Mouse (Mus musculus) left cerebral cortex, adult 8-10 months (tissue): ENCODE results near the gene Fcgr3. TPM values are rescaled to one million over a fixed set of nuclear protein-coding genes. Genes with fewer than 3 reads are reported as not detected.
A peak's percentile ranks its signal among the peaks of the same experiment; 100 is the strongest.
"Not testable (repeated sequence)": the region's sequence is repeated elsewhere in the genome, so short reads cannot be mapped to it uniquely, and the experiment has no call there.

Experiments
- DNase-seq, 2 experiments: peaks; one replicate each; pipeline ENCODE4 v3.0.0; 2022; ENCODE audit warnings: low spot score in 2 of 2
- total RNA-seq, 4 experiments: library from RNA; stranded (reverse); gene quantifications; 2 replicates each; pipeline ENCODE4 v1.2.4; 2022

Gene Fcgr3
- total RNA-seq, 4 experiments from 2014 or later, result 10.6 to 36.7 (median 22.6) TPM

DNA sequence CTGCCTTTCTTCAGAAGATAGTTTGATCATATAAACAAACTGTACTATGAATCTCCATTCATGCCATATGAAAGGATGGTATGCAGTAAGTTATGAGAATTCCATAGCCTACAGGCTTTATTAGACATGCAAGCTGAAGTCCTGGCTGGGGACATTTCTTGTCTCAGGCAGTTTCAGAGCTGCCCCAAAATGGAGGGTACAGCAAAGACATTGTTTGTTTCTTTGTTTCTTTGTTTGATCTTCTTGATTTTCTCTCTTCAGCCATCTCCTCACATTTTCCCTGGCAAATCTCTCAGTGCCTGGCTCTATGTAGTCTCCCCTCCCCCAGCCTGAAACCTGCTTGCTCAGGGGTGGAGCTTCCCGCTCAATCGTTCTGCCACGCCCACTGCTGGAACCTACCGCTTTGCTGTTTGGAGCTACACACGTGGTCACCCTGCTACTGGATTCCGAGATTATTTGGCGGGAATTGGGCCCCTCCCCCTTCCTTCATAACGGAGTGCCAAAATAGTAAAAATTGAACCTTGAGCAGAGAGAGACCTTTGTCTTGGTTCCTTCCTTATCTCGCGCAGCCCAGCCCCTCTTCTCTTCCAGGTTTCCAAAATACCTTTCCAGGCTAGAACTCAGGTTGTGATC lies 23.6 kb upstream of the Fcgr3 start:
- DNase-seq, result not testable (repeated sequence)

DNA sequence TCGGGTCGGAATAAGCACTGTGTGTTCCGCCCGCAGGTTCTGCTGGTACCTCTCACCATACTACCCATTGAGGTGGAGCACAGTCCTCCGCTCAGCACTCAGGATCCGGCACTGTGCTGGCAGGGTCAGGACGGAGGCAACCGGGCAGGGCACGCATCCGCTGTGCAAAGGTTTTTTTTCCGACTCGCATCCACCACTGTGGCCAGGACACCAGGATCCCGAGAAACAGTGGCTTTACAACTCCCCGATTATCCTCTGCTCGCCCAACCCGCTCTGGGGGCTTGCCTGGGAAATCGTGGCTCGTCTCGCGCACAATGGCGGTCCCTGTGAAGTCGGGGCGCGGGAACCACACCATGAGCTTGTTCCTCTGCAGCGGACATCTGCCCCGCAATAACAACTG lies 21.0 kb upstream of the Fcgr3 start:
- no peak for DNase-seq

DNA sequence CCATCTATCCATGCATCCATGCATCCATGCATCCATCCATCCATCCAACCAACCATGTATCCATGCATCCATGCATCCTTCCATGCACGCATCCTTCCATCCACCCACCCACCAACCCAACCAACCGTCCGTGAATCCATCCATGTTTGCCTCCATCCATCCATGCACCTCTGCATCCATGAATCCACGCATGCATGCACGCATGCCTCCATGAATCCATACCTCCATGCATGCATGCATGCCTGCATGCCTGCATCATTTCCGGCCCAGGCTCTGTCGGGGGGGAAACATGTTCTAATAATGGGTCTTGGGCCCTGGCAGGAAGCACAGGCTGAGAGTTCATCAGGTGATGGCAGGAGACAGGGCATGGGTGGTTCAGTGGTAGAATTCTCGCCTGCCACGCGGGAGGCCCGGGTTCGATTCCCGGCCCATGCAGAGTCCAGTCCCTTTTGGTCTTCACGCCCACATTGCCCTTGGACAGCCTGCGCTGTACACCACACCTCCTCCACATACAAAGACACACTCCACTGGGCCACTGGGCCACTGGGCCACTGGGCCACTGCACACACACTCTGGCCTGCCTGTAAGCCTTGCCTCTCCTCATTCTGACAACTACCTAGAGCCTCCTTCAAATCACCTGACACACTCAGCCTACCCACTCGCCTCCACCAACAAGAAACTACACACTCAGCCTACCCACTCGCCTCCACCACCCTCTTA lies 16.9 kb upstream of the Fcgr3 start:
- not testable (repeated sequence) for DNase-seq

DNA sequence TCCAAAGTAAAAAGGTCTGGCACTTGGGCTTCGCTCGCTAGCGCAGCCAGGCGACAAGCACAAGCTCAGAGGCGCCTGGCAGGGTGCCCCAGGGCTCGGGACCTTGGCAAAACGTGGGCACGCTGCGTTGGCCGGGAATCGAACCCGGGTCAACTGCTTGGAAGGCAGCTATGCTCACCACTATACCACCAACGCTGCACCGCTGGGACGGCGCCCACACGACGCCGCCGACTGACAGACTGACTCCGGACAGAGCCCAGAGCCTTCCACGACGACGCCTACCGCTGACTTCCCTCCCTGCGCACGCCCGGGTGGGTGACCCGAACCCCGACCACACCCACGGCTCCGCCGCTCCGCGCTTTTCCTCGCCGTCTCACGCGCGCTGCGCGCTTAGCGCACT lies 15.1 kb upstream of the Fcgr3 start:
- not testable (repeated sequence) for DNase-seq

DNA sequence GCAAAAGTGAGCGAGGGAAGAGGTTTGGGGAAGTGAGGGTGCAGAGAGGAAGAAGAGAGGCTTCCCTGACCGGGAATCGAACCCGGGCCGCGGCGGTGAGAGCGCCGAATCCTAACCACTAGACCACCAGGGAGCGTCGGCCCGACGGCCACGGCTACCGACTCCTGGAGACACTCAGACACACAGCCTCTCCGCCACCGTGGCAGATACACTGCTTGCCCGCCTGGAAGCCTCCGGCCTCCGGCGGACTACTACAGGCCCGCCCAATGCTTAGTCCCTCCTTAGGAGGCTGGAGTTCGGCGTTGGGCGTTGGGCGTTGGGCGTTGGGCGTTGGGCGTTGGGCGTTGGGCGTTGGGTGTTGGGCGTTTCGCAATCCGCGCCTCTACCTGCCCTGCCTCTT lies 14.6 kb upstream of the Fcgr3 start:
- not testable (repeated sequence) for DNase-seq

DNA sequence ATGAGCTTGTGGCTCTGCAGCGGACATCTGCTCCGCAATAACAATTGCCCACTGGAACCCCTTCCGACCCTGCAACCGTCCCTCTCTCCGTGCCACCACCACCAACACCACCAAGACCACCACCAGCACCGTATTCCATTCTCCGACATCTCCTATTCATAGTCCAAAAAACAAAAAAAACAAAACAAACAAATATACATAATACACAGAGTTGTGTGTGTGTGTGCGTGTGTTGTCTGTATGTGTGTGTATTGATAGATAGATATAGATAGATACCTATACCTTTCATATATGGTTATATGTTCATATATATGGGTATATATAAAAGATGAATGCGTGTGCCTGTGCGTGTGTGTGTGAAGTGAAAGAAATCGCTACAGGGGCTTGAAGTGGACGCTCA lies 13.7 kb upstream of the Fcgr3 start:
- DNase-seq, result not testable (repeated sequence)

DNA sequence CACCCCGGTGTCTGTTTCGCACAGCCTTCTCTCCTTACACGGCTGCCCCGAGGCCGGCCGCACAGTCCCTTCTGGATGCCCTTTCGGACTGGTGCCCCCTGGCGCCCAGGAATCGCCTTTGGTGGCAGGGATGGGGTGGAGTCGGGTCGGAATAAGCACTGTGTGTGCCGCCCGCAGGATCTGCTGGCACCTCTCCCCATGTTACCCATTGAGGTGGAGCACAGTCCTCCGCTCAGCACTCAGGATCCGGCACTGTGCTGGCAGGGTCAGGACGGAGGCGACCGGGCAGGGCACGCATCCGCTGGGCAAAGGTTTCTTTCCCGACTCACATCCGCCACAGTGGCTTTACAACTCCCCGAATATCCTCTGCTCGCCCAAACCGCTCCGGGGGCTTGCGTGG lies 13.2 kb upstream of the Fcgr3 start:
- DNase-seq, result not testable (repeated sequence)

DNA sequence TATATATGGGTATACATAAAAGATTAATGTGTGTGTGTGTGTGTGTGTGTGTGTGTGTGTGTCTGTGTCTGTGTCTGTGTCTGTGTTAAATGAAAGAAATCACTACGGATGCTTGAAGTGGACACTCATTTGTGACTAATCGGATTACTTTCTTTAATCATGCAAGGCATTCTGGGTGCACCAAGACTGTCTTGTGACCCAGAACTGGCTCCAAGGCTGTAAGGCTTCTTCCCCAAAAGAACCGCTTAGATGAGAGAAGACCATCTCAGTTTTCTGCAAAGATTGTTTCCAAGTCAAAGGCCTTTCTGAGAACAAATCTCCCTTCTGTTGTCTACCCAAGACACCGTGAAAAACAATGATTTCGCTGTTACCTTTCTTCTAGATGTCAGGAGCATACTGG lies 12.5 kb upstream of the Fcgr3 start:
- DNase-seq, result not testable (repeated sequence)

DNA sequence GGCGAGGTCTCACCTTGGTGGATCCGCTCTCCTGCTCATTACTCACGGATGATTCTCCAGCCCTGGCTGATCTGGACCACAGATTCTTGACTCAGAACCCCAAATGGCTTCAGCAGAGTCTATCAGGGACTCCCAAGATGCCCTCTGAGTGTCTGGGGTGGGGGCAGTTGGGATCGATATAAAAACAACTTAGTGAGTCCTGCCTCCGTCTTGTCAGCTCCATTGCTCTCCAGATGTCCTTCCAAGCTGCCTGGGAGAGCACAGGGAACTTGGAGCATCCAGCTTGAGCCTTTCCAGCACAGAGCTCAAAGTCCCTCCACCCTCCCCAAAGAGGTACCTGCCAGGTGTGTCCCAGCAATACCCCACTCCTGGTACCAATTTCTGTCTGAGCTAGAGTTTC lies 11.4 kb upstream of the Fcgr3 start:
- DNase-seq, result not testable (repeated sequence)

DNA sequence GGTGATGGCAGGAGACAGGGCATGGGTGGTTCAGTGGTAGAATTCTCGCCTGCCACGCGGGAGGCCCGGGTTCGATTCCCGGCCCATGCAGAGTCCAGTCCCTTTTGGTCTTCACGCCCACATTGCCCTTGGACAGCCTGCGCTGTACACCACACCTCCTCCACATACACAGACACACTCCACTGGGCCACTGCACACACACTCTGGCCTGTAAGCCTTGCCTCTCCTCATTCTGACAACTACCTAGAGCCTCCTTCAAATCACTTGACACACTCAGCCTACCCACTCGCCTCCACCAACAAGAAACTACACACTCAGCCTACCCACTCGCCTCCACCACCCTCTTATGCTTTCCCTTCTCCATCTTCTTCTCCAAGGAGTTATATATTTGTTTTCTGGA lies 9.5 kb upstream of the Fcgr3 start:
- not testable (repeated sequence) for DNase-seq

DNA sequence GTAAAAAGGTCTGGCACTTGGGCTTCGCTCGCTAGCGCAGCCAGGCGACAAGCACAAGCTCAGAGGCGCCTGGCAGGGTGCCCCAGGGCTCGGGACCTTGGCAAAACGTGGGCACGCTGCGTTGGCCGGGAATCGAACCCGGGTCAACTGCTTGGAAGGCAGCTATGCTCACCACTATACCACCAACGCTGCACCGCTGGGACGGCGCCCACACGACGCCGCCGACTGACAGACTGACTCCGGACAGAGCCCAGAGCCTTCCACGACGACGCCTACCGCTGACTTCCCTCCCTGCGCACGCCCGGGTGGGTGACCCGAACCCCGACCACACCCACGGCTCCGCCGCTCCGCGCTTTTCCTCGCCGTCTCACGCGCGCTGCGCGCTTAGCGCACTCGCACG lies 7.5 kb upstream of the Fcgr3 start:
- DNase-seq, result not testable (repeated sequence)

DNA sequence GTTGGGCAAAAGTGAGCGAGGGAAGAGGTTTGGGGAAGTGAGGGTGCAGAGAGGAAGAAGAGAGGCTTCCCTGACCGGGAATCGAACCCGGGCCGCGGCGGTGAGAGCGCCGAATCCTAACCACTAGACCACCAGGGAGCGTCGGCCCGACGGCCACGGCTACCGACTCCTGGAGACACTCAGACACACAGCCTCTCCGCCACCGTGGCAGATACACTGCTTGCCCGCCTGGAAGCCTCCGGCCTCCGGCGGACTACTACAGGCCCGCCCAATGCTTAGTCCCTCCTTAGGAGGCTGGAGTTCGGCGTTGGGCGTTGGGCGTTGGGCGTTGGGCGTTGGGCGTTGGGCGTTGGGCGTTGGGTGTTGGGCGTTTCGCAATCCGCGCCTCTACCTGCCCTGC lies 7.0 kb upstream of the Fcgr3 start:
- DNase-seq, result not testable (repeated sequence)

DNA sequence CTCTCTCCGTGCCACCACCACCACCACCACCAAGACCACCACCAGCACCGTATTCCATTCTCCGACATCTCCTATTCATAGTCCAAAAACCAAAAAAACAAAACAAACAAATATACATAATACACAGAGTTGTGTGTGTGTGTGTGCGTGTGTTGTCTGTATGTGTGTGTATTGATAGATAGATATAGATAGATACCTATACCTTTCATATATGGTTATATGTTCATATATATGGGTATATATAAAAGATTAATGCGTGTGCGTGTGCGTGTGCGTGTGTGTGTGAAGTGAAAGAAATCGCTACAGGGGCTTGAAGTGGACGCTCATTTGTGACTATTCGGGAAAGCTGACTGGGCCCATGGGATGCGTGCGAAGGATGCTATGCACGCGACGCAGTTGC lies 6.1 kb upstream of the Fcgr3 start:
- not testable (repeated sequence) for DNase-seq

DNA sequence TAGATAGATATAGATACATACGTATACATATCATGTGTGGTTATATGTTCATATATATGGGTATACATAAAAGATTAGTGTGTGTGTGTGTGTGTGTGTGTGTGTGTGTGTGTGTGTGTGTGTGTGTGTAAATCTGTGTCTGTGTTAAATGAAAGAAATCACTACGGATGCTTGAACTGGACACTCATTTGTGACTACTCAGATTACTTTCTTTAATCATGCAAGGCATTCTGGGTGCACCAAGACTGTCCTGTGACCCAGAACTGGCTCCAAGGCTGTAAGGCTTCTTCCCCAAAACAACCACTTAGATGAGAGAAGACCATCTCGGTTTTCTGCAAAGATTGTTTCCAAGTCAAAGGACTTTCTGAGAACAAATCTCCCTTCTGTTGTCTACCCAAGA lies 4.8 kb upstream of the Fcgr3 start:
- not testable (repeated sequence) for DNase-seq

DNA sequence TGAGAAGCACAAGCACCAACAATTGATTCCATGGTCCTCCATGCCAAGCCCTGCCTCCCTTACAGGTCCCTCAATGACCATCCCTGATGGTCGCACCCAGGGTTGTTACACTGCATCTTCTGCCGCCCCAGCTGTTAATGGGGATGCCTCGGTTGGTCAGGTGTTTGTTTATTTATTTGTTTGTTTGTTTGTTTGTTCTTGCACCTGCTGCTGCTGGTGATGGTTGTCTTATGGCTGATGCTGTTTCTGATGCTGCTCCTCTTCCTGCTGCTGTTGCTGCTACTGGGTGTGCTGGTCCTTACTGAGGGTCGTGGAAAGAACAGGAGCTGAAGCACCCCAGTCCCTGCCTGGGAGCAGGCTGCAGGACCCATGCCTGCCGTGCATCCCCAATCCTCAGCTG lies 3.2 kb upstream of the Fcgr3 start:
- not testable (repeated sequence) for DNase-seq

DNA sequence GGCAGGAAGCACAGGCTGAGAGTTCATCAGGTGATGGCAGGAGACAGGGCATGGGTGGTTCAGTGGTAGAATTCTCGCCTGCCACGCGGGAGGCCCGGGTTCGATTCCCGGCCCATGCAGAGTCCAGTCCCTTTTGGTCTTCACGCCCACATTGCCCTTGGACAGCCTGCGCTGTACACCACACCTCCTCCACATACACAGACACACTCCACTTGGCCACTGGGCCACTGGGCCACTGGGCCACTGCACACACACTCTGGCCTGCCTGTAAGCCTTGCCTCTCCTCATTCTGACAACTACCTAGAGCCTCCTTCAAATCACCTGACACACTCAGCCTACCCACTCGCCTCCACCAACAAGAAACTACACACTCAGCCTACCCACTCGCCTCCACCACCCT lies 1.8 kb upstream of the Fcgr3 start:
- DNase-seq, result not testable (repeated sequence)

DNA sequence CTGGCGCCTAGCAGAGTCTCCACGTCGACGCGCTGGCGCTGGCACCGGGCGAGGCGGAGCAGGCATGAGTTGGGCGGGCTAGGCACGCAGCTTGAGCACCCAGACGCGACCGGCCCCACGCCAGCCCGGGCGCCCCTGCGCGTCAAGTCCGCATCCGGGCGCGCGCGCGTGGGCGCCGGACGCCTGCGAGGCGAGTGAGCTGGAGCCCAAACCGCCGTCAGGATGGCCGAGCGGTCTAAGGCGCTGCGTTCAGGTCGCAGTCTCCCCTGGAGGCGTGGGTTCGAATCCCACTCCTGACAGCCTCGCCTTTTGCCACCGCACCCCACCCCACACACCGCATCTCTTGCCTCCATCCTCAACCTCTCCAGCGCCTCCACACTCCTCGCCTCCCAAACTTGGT lies 1.0 kb upstream of the Fcgr3 start:
- DNase-seq, result peak in 1 of 2 experiments; percentile 37

DNA sequence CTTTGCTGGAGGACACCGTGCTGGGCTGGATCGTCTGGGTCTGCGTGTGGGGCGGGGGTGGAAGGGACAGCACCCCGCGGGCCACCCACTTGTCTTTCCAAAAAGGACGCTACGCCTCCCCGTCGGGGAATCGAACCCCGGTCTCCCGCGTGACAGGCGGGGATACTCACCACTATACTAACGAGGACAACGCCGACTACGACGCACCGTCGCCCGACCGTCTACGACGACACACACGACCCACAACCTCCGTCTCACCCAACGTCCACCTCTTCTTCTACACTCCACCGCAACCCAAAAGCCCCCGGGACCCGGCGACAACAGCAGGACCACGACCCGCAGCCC lies 480 bp upstream of the Fcgr3 start:
- DNase-seq, result not testable (repeated sequence)

DNA sequence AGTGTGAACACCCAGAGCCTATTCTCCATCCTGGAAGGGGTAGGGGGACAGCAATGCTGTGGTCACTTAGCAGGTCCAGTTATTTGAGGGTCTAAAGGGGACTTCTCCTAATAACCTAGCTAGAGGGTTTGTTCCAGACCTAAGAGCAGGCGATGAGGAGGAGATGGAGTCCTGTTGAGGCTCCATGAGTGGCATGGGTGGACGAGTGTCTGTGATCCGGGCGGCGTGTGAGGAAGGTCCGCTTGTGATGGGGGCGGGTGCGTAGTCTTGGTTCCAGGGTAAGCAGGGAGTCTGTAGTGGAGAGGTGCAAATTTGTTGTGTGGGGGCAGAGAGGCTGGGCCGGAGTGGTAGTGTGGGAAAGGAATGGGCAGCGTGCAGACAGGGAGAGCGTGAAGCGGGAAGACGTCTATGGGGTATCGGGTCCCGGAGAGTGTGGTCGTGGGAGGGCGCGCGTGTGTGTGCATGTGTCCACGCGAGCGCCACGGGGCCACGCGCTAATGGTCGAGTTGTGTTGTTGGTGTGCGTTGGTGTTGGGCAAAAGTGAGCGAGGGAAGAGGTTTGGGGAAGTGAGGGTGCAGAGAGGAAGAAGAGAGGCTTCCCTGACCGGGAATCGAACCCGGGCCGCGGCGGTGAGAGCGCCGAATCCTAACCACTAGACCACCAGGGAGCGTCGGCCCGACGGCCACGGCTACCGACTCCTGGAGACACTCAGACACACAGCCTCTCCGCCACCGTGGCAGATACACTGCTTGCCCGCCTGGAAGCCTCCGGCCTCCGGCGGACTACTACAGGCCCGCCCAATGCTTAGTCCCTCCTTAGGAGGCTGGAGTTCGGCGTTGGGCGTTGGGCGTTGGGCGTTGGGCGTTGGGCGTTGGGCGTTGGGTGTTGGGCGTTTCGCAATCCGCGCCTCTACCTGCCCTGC lies 905 bp downstream of the Fcgr3 start:
- peak; percentile 48 to 58 for DNase-seq

DNA sequence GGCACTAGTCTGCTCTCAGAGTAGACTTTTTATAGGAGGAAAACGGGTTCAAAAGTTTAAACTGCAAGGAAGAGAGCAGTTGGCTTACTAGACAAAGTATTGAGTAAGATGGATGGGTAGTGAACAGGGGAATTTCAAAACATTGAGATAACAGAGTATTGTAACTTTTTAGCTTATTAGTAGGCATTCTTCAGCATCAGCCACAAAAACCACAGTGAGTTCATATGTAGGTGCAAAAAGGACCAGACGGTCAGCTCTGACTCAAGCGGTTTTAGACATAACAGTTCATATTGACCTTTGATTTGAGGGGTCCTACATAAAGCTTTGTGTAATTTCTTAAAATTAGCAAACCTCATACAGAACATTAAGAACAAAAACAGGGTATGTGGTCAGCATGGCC lies 3.2 kb downstream of the Fcgr3 start:
- DNase-seq, result no peak

DNA sequence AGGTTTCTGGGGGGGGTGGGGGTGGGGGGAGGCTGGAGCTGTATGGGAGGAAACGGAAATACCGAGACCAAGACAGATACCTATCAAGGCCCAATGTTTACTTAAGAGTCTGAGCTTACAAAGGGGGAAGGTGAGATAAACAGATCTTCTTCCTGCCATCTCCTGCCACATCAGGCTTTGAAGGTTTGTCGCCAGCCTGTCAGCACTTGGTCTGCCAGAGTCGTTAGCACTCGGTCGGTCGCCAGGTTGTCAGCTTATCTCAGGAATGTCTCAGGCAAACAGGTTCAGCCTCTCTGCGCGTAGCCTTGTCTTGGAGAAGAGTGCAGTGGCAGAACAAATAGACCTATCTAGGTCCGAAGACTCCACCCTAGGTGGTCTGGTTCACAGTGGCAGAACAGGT lies 4.3 kb downstream of the Fcgr3 start:
- DNase-seq, result no peak

DNA sequence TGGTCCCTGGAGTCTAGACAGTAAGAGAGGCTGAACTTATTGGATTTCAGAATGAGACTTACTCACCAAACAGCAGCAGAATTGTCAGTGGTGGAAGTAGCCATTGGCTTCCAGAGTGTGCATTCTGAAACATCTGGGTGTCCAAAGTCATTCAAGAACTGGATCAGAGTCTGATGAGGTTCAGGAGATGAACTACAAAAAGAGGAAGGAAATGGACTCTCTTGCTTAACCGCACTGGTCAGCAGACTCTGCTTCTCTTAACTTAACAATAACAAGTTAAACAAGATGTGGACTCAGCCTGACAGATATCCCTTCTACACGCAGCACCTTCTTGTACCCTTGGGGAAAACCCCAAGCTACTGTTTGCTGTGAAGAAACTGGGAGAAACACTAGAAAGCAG lies 5.5 kb downstream of the Fcgr3 start:
- no peak for DNase-seq
